Mouse (Mus musculus) myocyte (in vitro differentiated cells): ENCODE results near the gene Pcdh17. TPM values are rescaled to one million over a fixed set of nuclear protein-coding genes. Genes with fewer than 3 reads are reported as not detected.

ENCODE experiments used
- H3K27me3 ChIP-seq: one replicate; pipeline ENCODE4 v1.6.1; 2011; ENCODE audit not compliant: control insufficient read depth, insufficient read depth, insufficient read length
- H3K36me3 ChIP-seq: one replicate; pipeline ENCODE4 v1.6.1; 2011; ENCODE audit not compliant: control insufficient read depth, insufficient read depth
- H3K4me2 ChIP-seq: one replicate; pipeline ENCODE4 v1.6.1; 2011; ENCODE audit warnings: low read depth, control low read depth
- H3K4me3 ChIP-seq: one replicate; pipeline ENCODE4 v1.5.1; 2011; ENCODE audit warnings: mild to moderate bottlenecking, control low read depth, moderate library complexity
- H3K79me2 ChIP-seq: one replicate; pipeline ENCODE4 v1.6.1; 2011; ENCODE audit not compliant: control insufficient read depth, insufficient read depth
- H3ac ChIP-seq: one replicate; pipeline ENCODE4 v1.6.1; 2011; ENCODE audit not compliant: control insufficient read depth, insufficient read length
- CEBPB ChIP-seq: IDR thresholded peaks from 2 replicates; pipeline ENCODE4 v1.6.1; 2011; ENCODE audit warnings: mild to moderate bottlenecking, moderate library complexity; ENCODE audit not compliant: poor library complexity, insufficient read depth, severe bottlenecking
- E2F4 ChIP-seq: IDR thresholded peaks from one replicate; pipeline ENCODE4 v1.6.1; 2011; ENCODE audit warnings: mild to moderate bottlenecking, control low read depth, moderate library complexity; ENCODE audit not compliant: insufficient read depth
- MAX ChIP-seq: IDR thresholded peaks from one replicate; pipeline ENCODE4 v1.6.1; 2011; ENCODE audit warnings: low read depth, mild to moderate bottlenecking, control low read depth
- MYOD1 ChIP-seq, 3 experiments: IDR thresholded peaks; one replicate each; pipeline ENCODE4 v1.6.1; 2011; ENCODE audit warnings: control low read depth in 2 of 3, low read depth in 2 of 3, mild to moderate bottlenecking in 2 of 3, moderate library complexity in 1 of 3; ENCODE audit not compliant: insufficient read length in 2 of 3, control insufficient read depth in 1 of 3
- MYOG ChIP-seq, 3 experiments: IDR thresholded peaks; one replicate each; pipeline ENCODE4 v1.6.1; 2011; ENCODE audit warnings: control low read depth in 2 of 3, low read depth in 2 of 3, mild to moderate bottlenecking in 2 of 3; ENCODE audit not compliant: insufficient read length in 2 of 3, control insufficient read depth in 1 of 3, insufficient read depth in 1 of 3
- POLR2A ChIP-seq: IDR thresholded peaks from one replicate; pipeline ENCODE4 v1.6.1; 2011; ENCODE audit warnings: low read depth, mild to moderate bottlenecking, control low read depth, moderate library complexity; ENCODE audit not compliant: insufficient read length
- POLR2AphosphoS2 ChIP-seq: IDR thresholded peaks from one replicate; pipeline ENCODE4 v1.6.1; 2011; ENCODE audit warnings: low read depth, control low read depth; ENCODE audit not compliant: insufficient read length
- REST ChIP-seq: IDR thresholded peaks from one replicate; pipeline ENCODE4 v1.6.1; 2011; ENCODE audit warnings: mild to moderate bottlenecking, control low read depth, moderate library complexity; ENCODE audit not compliant: insufficient read depth, insufficient read length
- SRF ChIP-seq: IDR thresholded peaks from one replicate; pipeline ENCODE4 v1.6.1; 2011; ENCODE audit warnings: low read depth; ENCODE audit not compliant: control insufficient read depth, insufficient read length
- TCF12 ChIP-seq: IDR thresholded peaks from one replicate; pipeline ENCODE4 v1.6.1; 2011; ENCODE audit warnings: mild to moderate bottlenecking, control low read depth; ENCODE audit not compliant: poor library complexity, insufficient read depth, severe bottlenecking
- TCF3 ChIP-seq: IDR thresholded peaks from one replicate; pipeline ENCODE4 v1.6.1; 2011; ENCODE audit warnings: low read depth, control low read depth; ENCODE audit not compliant: insufficient read length
- USF1 ChIP-seq: IDR thresholded peaks from one replicate; pipeline ENCODE4 v1.6.1; 2011; ENCODE audit warnings: low read depth, mild to moderate bottlenecking, control low read depth, moderate library complexity
- polyA plus RNA-seq: library from polyadenylated mRNA; unstranded; fragments of >200 nt; fragmentation: generic; extraction: Trizol; gene quantifications from one replicate; pipeline ENCODE4 v1.2.1, GENCODE M21; 2012; ENCODE audit warnings: missing spikeins

The Pcdh17 gene
- polyA plus RNA-seq: 0.08 TPM

- H3K4me2 ChIP-seq: peak within 1 kb of the TSS; percentile 92
- no peak for TF ChIP-seq E2F4
- peak; percentile 37 for TF ChIP-seq POLR2A
- no peak within 1 kb of the TSS for H3ac ChIP-seq
- peaks cover 7% of the 10 kb centered on the region for H3K27me3 ChIP-seq
- H3K4me3 ChIP-seq: peak within 1 kb of the TSS; percentile 24
- H3K36me3 ChIP-seq: no peaks in the 10 kb centered on the region
- H3K79me2 ChIP-seq: no peaks in the 10 kb centered on the region
Observed at GRCm38 (mm10) chr14:84443288-84443686, at the start of gene Pcdh17. Gene Pcdh17, plus strand, starts transcription at chr14:84443563.

DNA sequence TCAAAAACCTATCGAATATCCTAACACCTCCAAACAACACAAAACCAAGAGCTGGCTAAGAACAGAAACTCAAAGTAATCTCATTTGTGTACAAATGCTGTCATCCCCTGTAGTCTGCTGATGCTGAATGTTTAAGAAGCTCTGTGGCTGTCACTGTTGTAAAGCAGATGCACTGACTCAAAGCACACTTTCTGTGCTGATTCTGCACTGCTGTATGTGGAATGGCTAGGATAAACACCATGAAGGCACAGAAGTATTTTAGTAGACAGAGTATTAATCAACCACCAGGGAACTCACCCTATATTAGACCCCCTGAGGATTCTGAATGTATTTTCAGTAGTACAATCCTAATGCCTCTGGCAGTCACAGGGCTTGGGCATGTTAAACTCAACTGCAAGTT lies 46.2 kb upstream of the Pcdh17 start:
- H3K27me3 ChIP-seq: no peaks in the 10 kb centered on the region
- TF ChIP-seq MYOG (IDR thresholded peaks at IDR 0.05; ENCODE audit: control insufficient read depth in 1 of 3, insufficient read depth in 1 of 3, insufficient read length in 2 of 3, low read depth in 2 of 3) (no peak), E2F4 (no peak), REST (no peak), MYOD1 (IDR thresholded peaks at IDR 0.05; ENCODE audit: control insufficient read depth in 1 of 3, insufficient read length in 2 of 3, low read depth in 2 of 3) (no peak)
- no peak overlapping the region for H3ac ChIP-seq
- H3K4me3 ChIP-seq: no peak overlapping the region
- H3K36me3 ChIP-seq: no peaks in the 10 kb centered on the region
- H3K79me2 ChIP-seq: no peaks in the 10 kb centered on the region
- no peak overlapping the region for H3K4me2 ChIP-seq

GRCm38 (mm10) chr14:84424736-84425135 lies 18.6 kb upstream of the Pcdh17 start:
- no peak overlapping the region for H3K4me3 ChIP-seq
- H3K36me3 ChIP-seq: no peaks in the 10 kb centered on the region
- no peaks in the 10 kb centered on the region for H3K27me3 ChIP-seq
- H3ac ChIP-seq: no peak overlapping the region
- TF ChIP-seq TCF3 (no peak), E2F4 (no peak), TCF12 (no peak), CEBPB (no peak), SRF (no peak), MYOG (IDR thresholded peaks at IDR 0.05; ENCODE audit: control insufficient read depth in 1 of 3, insufficient read depth in 1 of 3, insufficient read length in 2 of 3, low read depth in 2 of 3) (no peak), POLR2AphosphoS2 (no peak), USF1 (no peak), POLR2A (no peak), REST (no peak), MYOD1 (IDR thresholded peaks at IDR 0.05; ENCODE audit: control insufficient read depth in 1 of 3, insufficient read length in 2 of 3, low read depth in 2 of 3) (no peak), MAX (no peak)
- no peak overlapping the region for H3K4me2 ChIP-seq
- no peaks in the 10 kb centered on the region for H3K79me2 ChIP-seq

- no peak overlapping the region for H3K4me3 ChIP-seq
- H3K36me3 ChIP-seq: no peaks in the 10 kb centered on the region
- H3K27me3 ChIP-seq: no peaks in the 10 kb centered on the region
- no peaks in the 10 kb centered on the region for H3K79me2 ChIP-seq
- no peak overlapping the region for H3ac ChIP-seq
- no peak overlapping the region for H3K4me2 ChIP-seq
- no peak for TF ChIP-seq USF1
- TF ChIP-seq E2F4: no peak
- no peak for TF ChIP-seq MYOD1 (IDR thresholded peaks at IDR 0.05; ENCODE audit: control insufficient read depth in 1 of 3, insufficient read length in 2 of 3, low read depth in 2 of 3)
- TF ChIP-seq TCF12: no peak
- no peak for TF ChIP-seq MAX
Observed at GRCm38 (mm10) chr14:84426616-84427015, 16.7 kb upstream of the Pcdh17 start.

DNA sequence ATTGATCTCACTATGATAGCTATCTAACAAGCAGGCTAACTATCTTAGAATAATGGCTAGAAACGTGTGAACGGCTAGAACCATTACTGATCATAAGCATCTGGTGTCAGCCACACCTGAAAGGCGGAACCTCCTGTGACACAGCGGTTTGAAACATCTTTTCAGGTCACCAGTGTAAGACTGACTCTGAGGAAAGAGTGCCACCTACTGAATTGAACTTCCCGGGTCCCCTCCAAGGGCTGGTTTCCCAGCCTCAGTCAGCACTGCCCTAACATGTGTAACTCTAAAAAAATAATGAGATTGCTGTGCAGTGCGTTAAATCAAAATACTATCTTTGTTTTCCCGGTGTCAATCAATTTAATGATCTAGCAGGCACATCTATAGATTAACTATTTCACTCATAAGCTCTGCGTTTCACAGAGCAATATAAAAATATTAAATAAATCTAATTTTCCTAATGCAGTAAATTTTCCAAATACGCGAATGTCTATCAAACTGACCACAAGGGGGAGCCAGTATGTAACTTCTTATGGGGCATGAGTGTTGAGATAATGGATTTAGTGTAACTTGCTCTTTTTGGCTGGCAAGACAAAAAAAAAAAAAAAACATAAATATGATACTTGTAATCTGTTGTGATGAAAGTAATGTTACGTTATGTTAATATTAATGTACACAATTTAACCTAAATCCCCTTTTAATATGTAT lies 5.1 kb upstream of the Pcdh17 start:
- H3K27me3 ChIP-seq: no peaks in the 10 kb centered on the region
- no peaks in the 10 kb centered on the region for H3K36me3 ChIP-seq
- H3K4me2 ChIP-seq: no peak overlapping the region
- H3ac ChIP-seq: no peak overlapping the region
- TF ChIP-seq CEBPB (no peak), MYOG (IDR thresholded peaks at IDR 0.05; ENCODE audit: control insufficient read depth in 1 of 3, insufficient read depth in 1 of 3, insufficient read length in 2 of 3, low read depth in 2 of 3) (no peak)
- H3K79me2 ChIP-seq: no peaks in the 10 kb centered on the region
- H3K4me3 ChIP-seq: no peak overlapping the region

- H3K4me3 ChIP-seq: no peak overlapping the region
- no peak overlapping the region for H3K4me2 ChIP-seq
Observed at GRCm38 (mm10) chr14:84440903-84441302, 2.5 kb upstream of the Pcdh17 start.

More at GRCm38 (mm10) chr14:84440903-84441302, 2.5 kb upstream of the Pcdh17 start:
- TF ChIP-seq MAX (no peak), SRF (no peak), TCF3 (no peak), USF1 (no peak), POLR2AphosphoS2 (no peak)
- Histone ChIP-seq H3ac (no peak overlapping the region), H3K27me3 (peaks cover 3% of the 10 kb centered on the region), H3K79me2 (no peaks in the 10 kb centered on the region), H3K36me3 (no peaks in the 10 kb centered on the region)
